Mouse (Mus musculus) forebrain, embryonic 11.5 days (tissue): ENCODE results near the gene Smok2b. TPM values are rescaled to one million over a fixed set of nuclear protein-coding genes. Genes with fewer than 3 reads are reported as not detected.
"Not testable (repeated sequence)": the region's sequence is repeated elsewhere in the genome, so short reads cannot be mapped to it uniquely, and the experiment has no call there.

Source experiments
- ATAC-seq: fragments of 200-750 bp; cut with Nextera tagmentation; replicated peaks from 2 replicates; pipeline ENCODE4 v1.8.0; 2017; ENCODE audit warnings: moderate TSS enrichment; ENCODE audit not compliant: low FRiP score
- DNase-seq: peaks from one replicate; pipeline ENCODE4 v3.0.0-alpha.2; 2017; ENCODE audit warnings: low spot score
- H3K27ac ChIP-seq: fragments of 300-500 bp; sonication (generic); 2 replicates; pipeline ENCODE4 v1.5.1; 2014; ENCODE audit warnings: low read depth, low read length
- H3K27me3 ChIP-seq: fragments of 300-500 bp; sonication (generic); 2 replicates; pipeline ENCODE4 v1.6.1; 2014; ENCODE audit warnings: mild to moderate bottlenecking, low read length, mixed read lengths; ENCODE audit not compliant: control insufficient read depth, insufficient read depth
- H3K36me3 ChIP-seq: fragments of 300-500 bp; sonication (generic); 2 replicates; pipeline ENCODE4 v1.6.1; 2014; ENCODE audit warnings: mild to moderate bottlenecking, low read length, moderate library complexity, mixed read lengths; ENCODE audit not compliant: control insufficient read depth, insufficient read depth
- H3K4me1 ChIP-seq: fragments of 300-500 bp; sonication (generic); replicated peaks from 2 replicates; pipeline ENCODE4 v1.6.1; 2014; ENCODE audit warnings: low read length, mixed read lengths; ENCODE audit not compliant: control insufficient read depth, insufficient read depth
- H3K4me2 ChIP-seq: fragments of 300-500 bp; sonication (generic); 2 replicates; pipeline ENCODE4 v1.6.1; 2014; ENCODE audit warnings: low read depth, mild to moderate bottlenecking, low read length, moderate library complexity, mixed read lengths; ENCODE audit not compliant: severe bottlenecking
- H3K4me3 ChIP-seq: fragments of 300-500 bp; sonication (generic); 2 replicates; pipeline ENCODE4 v1.5.1; 2014; ENCODE audit warnings: low read depth, low read length
- H3K9ac ChIP-seq: fragments of 300-500 bp; sonication (generic); 2 replicates; pipeline ENCODE4 v1.6.1; 2014; ENCODE audit warnings: low read length
- H3K9me3 ChIP-seq: fragments of 300-500 bp; sonication (generic); 2 replicates; pipeline ENCODE4 v1.6.1; 2016; ENCODE audit warnings: low read length, mixed read lengths; ENCODE audit not compliant: control insufficient read depth
- WGBS: fragments of 180-500 bp; shearing (Covaris S2); extraction: QIAGEN DNeasy Blood & Tissue Kit; methylation state at CpG from one replicate; pipeline ENCODE4 v1.1.7; 2014; 5-methylcytosine and 5-hydroxymethylcytosine counted together
- polyA plus RNA-seq: library from polyadenylated mRNA; unstranded; fragments of >200 nt; fragmentation: Nextera tagmentation; extraction: Ambion mirVana; gene quantifications from 2 replicates; pipeline ENCODE4 v1.2.1, GENCODE M21; 2014

Smok2b gene
- polyA plus RNA-seq, 1 experiment from 2014 or later: not detected

- Histone ChIP-seq H3K27ac (no peak overlapping the region), H3K4me3 (no peak overlapping the region), H3K27me3 (no peaks in the 10 kb centered on the region), H3K9ac (no peak overlapping the region), H3K4me2 (no peak overlapping the region), H3K9me3 (peaks cover 85% of the 10 kb centered on the region), H3K4me1 (no peaks in the 10 kb centered on the region), H3K36me3 (0 out of 2 replicates have a peak, but pooled peaks cover 2% of the 10 kb centered on the region)
- 63% methylated on average over 4 of the region's 4 CpGs for WGBS
- DNase-seq (peak; percentile 48), ATAC-seq (no peak)
These were observed 15.9 kb upstream of the Smok2b start for GRCm38 (mm10) chr17:13214169-13214568.

DNA sequence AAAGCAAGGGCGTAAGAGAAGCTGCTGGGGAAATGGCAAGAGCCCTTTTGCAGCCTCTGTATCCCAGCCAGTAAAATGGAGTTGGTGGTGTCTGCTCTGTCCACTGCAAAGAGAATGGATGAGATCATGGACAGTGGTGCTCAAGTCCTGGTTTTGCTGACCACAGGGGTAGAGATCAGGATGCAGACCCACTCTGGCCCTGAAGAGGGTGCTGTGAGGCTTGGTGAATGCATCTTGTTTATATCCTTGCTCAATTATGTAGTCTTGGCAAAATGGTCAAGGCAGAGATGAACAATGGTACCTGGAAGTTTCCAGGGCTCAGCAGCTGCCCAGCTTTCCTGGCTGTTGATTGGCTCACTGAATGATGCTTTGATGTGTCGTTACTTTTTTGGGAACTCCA lies 14.5 kb upstream of the Smok2b start:
- H3K9me3 ChIP-seq: peaks cover 90% of the 10 kb centered on the region
- WGBS: 80% methylated on average over 2 of the region's 2 CpGs
- 0 out of 2 replicates have a peak, but pooled peaks cover 2% of the 10 kb centered on the region for H3K36me3 ChIP-seq
- H3K9ac ChIP-seq: no peak overlapping the region
- ATAC-seq (no peak), DNase-seq (no peak)
- H3K27me3 ChIP-seq: no peaks in the 10 kb centered on the region
- H3K4me2 ChIP-seq: no peak overlapping the region
- no peak overlapping the region for H3K4me3 ChIP-seq
- H3K27ac ChIP-seq: no peak overlapping the region
- no peaks in the 10 kb centered on the region for H3K4me1 ChIP-seq

- Histone ChIP-seq H3K27me3 (no peaks in the 10 kb centered on the region), H3K4me3 (no peak within 1 kb of the TSS), H3K9ac (no peak within 1 kb of the TSS), H3K4me2 (no peak within 1 kb of the TSS), H3K36me3 (no peaks in the 10 kb centered on the region), H3K4me1 (no peaks in the 10 kb centered on the region), H3K9me3 (peaks cover 73% of the 10 kb centered on the region), H3K27ac (no peak within 1 kb of the TSS)
- ATAC-seq (no peak), DNase-seq (no peak)
- WGBS: 88% methylated on average over 3 of the region's 3 CpGs
These were observed 9.2 kb upstream of the Smok2b start, which contains the start of gene Smok2a for GRCm38 (mm10) chr17:13220888-13221287. Gene Smok2a (plus strand): TSS chr17:13221188.

- H3K27me3 ChIP-seq, H3K9ac ChIP-seq, H3K27ac ChIP-seq, ATAC-seq, H3K36me3 ChIP-seq, DNase-seq, H3K4me3 ChIP-seq, H3K4me2 ChIP-seq, H3K4me1 ChIP-seq: not testable (repeated sequence)
- WGBS: 90% methylated on average over 2 of the region's 2 CpGs
- peaks cover 73% of the 10 kb centered on the region for H3K9me3 ChIP-seq
These were observed 8.1 kb upstream of the Smok2b start for GRCm38 (mm10) chr17:13221921-13222320.

DNA sequence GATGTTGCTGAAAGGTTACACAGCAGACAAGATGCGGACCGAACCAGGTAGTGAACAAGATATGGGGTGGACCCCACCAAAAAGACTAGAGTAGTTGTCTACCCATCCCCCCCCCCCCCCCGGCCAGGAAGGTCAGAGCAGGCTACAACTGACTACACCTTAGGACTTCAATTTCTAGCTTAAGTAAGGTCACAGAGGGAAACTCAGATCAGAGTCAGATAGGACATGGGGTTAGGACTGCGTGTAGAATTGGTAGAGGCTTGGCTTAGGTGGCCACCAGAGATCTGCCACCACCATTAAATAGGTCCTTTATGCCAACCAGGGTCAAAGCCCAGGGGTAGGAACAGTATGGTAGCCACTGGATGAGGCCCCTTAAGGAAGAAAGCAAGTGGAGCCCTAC lies 9.4 kb downstream of the Smok2b start:
- peak; percentile 19; the same call in 1 of the 2 replicates for ATAC-seq
- not testable (repeated sequence) for H3K4me1 ChIP-seq, H3K36me3 ChIP-seq, H3K9ac ChIP-seq, H3K4me3 ChIP-seq, DNase-seq, H3K27ac ChIP-seq, H3K27me3 ChIP-seq, H3K4me2 ChIP-seq
- 90% methylated on average over 4 of the region's 4 CpGs for WGBS
- peaks cover 39% of the 10 kb centered on the region for H3K9me3 ChIP-seq

DNA sequence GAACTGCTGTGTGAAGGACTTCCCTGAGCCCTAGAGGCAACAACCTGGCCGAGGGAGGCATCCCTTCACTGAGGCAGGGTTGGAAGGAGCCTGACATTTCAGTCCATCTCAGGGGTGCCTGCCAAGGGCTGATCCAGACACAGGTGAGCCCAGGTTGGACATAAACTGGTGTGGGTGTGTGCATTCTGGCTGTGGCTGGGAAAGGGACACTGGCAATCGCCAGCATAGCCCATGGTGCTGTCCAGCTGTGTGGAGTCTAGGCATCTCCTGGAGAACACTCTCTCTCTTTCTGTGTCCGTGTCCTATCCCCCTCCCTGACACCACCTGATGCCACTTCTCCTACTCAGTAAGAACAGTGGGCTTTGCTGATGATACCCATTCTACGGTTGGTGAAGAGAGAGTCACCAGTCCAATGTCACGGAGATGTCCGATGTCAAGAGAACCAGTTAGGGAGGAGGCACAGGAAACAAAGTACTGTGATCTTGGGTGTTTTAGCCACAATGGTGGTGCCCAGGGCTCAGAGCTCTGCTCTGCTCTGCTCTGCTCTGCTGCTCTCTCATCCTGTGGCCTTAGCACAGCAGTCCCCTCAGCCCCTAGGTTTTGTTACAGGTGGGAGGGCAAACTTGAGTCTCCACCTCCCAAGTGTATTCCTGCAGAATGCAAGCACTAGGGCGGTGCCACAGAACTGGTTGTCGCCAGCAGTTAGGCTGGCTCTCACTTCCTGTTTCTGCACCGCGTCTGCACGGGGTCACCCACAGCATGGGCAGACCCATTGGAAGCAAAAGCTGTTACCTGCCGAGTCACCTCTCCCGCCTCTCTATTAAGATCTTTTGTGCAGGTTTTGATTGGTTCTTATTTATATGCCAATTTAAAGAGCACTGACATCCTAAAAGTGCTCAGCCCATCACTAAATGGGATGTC lies 11.0 kb downstream of the Smok2b start:
- not testable (repeated sequence) for ATAC-seq, H3K4me2 ChIP-seq, H3K27ac ChIP-seq, H3K4me1 ChIP-seq, H3K9ac ChIP-seq, H3K4me3 ChIP-seq, H3K27me3 ChIP-seq, H3K36me3 ChIP-seq, DNase-seq
- H3K9me3 ChIP-seq: peaks cover 28% of the 10 kb centered on the region
- 89% methylated on average over 7 of the region's 13 CpGs for WGBS

- H3K9ac ChIP-seq, H3K27ac ChIP-seq, H3K4me3 ChIP-seq, H3K27me3 ChIP-seq, H3K4me2 ChIP-seq, H3K4me1 ChIP-seq, H3K9me3 ChIP-seq, H3K36me3 ChIP-seq, DNase-seq: not testable (repeated sequence)
- 57% methylated on average over 1 of the region's 5 CpGs for WGBS
- peak; percentile 66; the same call in 1 of the 2 replicates for ATAC-seq
These were observed 24.7 kb downstream of the Smok2b start for GRCm38 (mm10) chr17:13254786-13255185.
